Mouse (Mus musculus): ENCODE data around the gene H2-Oa. TPM values are rescaled to one million over a fixed set of nuclear protein-coding genes. Genes with fewer than 3 reads are reported as not detected.

Gene H2-Oa
- polyA plus RNA-seq, 1 experiment: not detected

DNA sequence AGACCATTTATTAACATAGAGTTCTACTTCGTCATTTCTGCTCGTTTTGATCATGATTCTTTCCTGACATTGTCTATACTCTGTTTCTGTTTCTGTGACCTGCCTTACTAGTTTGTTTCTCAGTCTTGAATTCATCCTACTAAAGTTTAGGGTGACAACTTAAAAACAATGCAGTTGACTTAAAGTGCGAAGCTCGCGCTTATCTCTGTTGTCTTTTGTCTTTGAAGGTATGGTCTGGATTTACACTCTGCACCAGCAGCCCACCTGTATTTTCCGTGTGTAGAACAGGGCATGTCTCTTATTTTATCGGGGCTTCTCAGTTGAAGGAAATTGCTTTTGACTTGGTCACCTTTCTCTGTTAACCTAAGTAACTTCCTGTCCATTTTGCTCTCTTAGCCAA, 31.0 kb downstream of the H2-Oa start:
- Histone ChIP-seq H3K4me1 (ENCODE audit: control insufficient read depth, insufficient read depth, insufficient read length, low read length) (peaks cover 17% of the 10 kb centered on the region), H3K4me3 (ENCODE audit: insufficient read depth, low read depth, low read length) (peak overlapping the region; percentile 76), H3K27ac (replicated peaks; ENCODE audit: low read depth, low read length) (peak overlapping the region; percentile 80)

DNA sequence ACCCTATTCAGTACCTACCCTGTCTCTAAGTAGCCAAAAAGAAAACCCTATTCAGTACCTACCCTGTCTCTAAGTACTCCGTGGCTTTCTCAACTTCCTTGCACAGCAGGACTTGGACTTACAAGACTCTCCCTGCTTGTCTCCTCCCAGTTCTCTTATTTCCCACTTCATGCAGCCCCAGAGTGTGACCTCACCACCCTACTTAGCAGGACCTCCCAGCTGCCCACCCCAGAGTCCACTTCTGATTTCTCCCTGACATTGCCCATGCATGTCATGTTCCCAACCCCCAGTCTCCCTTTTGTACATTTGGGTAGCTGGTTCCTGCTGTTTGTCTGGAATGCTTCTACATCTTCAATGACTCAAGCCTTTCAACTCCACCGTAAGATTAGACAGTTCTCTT, 31.4 kb downstream of the H2-Oa start:
- Histone ChIP-seq H3K27ac (replicated peaks; ENCODE audit: low read depth, low read length) (peak overlapping the region; percentile 80), H3K4me1 (ENCODE audit: control insufficient read depth, insufficient read depth, insufficient read length, low read length) (peaks cover 17% of the 10 kb centered on the region), H3K4me3 (ENCODE audit: insufficient read depth, low read depth, low read length) (peak overlapping the region; percentile 76)

DNA sequence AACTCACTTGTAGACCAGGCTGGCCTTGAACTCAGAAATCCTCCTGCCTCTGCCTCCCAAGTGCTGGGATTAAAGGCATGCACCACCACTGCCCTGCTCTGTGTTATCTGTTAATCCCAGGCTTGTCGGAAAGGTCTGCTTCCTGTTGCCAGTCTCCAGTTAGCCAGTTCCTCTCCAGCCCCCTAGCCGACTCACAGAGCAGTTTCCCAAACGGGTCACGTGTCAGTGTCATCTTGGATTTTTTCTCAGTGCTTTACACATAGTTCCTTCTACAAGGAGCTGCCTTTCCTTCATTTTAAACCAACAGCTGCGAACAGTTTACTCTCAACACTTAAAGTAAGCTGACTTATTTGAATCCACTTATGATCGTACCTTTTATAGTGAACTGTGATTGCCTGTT, 32.5 kb downstream of the H2-Oa start:
- no peak overlapping the region for H3K4me3 ChIP-seq (ENCODE audit: insufficient read depth, low read depth, low read length)

GRCm38 (mm10) chr17:34126826-34127420, 34.8 kb downstream of the H2-Oa start:
- Histone ChIP-seq H3K27ac (replicated peaks; ENCODE audit: low read depth, low read length) (peak overlapping the region; percentile 13; the same call in 1 of the 2 replicates), H3K4me3 (ENCODE audit: insufficient read depth, low read depth, low read length) (no peak overlapping the region), H3K4me1 (ENCODE audit: control insufficient read depth, insufficient read depth, insufficient read length, low read length) (peaks cover 32% of the 10 kb centered on the region)

More for the DNA sequence above, 32.5 kb downstream of the H2-Oa start:
- 0 out of 2 replicates have a peak overlapping the region, but pooled peaks have one; percentile 19 for H3K27ac ChIP-seq (replicated peaks; ENCODE audit: low read depth, low read length)
- H3K4me1 ChIP-seq (ENCODE audit: control insufficient read depth, insufficient read depth, insufficient read length, low read length): peaks cover 27% of the 10 kb centered on the region

GRCm38 (mm10) chr17:34127475-34127874, 35.3 kb downstream of the H2-Oa start:
- H3K27ac ChIP-seq (replicated peaks; ENCODE audit: low read depth, low read length): 0 out of 2 replicates have a peak overlapping the region, but pooled peaks have one; percentile 13
- no peak overlapping the region for H3K4me3 ChIP-seq (ENCODE audit: insufficient read depth, low read depth, low read length)
- H3K4me1 ChIP-seq (ENCODE audit: control insufficient read depth, insufficient read depth, insufficient read length, low read length): peaks cover 32% of the 10 kb centered on the region

GRCm38 (mm10) chr17:34128264-34128937, 36.3 kb downstream of the H2-Oa start:
- Histone ChIP-seq H3K27ac (replicated peaks; ENCODE audit: low read depth, low read length) (no peak overlapping the region), H3K4me3 (ENCODE audit: insufficient read depth, low read depth, low read length) (no peak overlapping the region), H3K4me1 (ENCODE audit: control insufficient read depth, insufficient read depth, insufficient read length, low read length) (peaks cover 32% of the 10 kb centered on the region)

DNA sequence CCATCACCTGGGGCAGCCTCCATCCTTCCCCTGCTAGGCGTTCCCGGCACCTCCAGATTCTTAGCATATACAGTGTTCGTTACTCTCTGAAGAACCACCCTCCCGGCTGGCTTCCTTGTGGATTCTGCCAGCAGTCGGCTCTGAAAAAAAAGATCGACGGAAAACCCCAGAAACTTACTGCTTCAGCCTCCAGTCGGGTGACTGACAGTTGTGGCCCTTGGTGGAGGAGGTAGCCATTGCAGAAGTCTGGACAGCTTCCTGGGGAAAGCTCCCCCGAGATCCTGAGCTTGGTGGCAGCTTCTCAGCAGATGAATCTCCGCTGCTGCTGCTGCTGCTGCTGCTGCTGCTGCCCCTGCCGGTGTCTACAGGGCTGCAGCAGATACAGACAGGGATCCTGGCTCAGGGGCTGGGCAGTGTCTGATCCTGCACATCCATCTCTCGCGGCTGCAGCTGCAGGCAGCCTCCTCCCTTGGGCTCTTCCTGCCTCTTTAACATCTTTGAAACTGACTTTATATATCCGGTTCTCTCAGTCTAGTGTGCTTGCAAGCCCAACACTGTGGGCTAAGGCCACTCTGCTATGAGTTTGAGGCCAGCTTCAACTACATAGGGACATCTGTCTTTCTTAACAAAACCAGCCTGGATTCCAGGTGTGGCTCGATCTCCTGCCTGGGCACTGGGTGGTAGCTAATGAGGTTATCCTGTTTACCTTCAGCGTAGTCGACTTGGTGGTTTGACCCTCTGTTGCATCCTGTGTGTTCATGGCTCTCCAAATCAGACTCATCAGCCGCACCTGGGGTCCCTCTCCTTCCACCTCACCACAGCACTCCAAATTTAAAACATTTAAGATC, 37.0 kb downstream of the H2-Oa start:
- Histone ChIP-seq H3K4me1 (ENCODE audit: control insufficient read depth, insufficient read depth, insufficient read length, low read length) (peaks cover 28% of the 10 kb centered on the region), H3K27ac (replicated peaks; ENCODE audit: low read depth, low read length) (no peak overlapping the region), H3K4me3 (ENCODE audit: insufficient read depth, low read depth, low read length) (no peak overlapping the region)

DNA sequence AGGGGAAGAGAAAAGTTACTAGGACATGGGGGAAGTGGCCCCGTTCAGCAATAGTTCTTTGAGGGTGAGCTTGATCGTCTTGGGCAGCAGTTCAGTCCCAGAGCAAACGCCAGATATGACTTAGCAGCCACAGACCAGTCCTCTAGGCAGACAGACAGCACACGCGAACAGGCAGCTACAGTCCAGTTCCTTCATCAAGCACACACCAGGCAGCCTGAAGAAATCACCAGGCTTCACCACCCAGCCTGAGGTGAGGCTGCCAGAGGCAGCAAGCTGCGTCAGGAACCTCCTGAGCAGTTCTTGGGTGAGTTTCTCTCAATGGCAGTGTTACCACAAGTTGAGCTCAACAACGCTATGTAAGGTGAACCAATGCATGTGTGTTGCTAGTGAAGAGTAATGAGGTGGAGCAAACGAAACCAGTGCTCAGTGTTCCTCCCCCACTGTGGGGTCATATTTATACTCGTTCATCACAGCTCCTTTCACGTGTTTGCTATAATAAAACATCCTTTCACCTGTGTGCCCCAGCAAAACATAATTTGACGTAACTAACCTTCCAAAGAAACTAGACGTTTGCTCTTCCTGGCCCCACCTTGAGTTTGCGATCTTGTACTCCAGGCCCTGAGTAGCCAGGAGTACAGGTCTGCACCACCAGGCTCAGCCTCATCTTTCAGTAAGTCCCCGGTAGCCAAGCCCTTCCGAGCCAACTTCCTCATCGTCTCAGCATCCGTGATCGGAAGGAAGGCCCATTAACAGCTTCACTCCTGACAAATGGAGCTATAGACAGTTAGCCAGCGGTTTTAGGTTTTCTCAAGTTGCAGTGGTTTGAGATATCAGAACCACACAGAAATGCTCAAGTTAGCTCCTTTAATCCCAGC, 38.2 kb downstream of the H2-Oa start:
- Histone ChIP-seq H3K4me1 (ENCODE audit: control insufficient read depth, insufficient read depth, insufficient read length, low read length) (peaks cover 28% of the 10 kb centered on the region), H3K4me3 (ENCODE audit: insufficient read depth, low read depth, low read length) (no peak overlapping the region), H3K27ac (replicated peaks; ENCODE audit: low read depth, low read length) (no peak overlapping the region)

DNA sequence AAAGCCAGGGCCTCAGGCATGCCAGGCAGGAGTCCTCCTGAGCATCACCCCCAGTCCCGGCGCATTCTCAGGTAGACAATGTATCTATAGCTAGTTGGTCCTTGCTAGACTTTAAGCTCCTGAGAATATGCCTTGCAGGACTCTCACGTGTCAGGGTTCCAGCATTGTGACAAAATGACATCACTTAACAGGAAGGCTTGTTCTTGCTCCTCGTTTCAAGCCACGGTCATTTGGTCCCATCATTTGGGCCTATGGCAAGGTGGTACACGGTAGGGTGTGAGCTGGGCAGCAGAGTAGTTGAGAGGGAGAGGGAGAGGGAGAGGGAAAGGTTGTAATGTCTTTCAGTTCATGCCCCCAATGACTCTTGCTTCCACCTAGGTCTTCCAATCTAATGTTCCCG, 39.8 kb downstream of the H2-Oa start:
- no peak overlapping the region for H3K4me3 ChIP-seq (ENCODE audit: insufficient read depth, low read depth, low read length)

GRCm38 (mm10) chr17:34133289-34133688, 41.1 kb downstream of the H2-Oa start:
- Histone ChIP-seq H3K27ac (replicated peaks; ENCODE audit: low read depth, low read length) (no peak overlapping the region), H3K4me1 (ENCODE audit: control insufficient read depth, insufficient read depth, insufficient read length, low read length) (peaks cover 15% of the 10 kb centered on the region), H3K4me3 (ENCODE audit: insufficient read depth, low read depth, low read length) (no peak overlapping the region)

More for the DNA sequence above, 39.8 kb downstream of the H2-Oa start:
- Histone ChIP-seq H3K4me1 (ENCODE audit: control insufficient read depth, insufficient read depth, insufficient read length, low read length) (peaks cover 23% of the 10 kb centered on the region), H3K27ac (replicated peaks; ENCODE audit: low read depth, low read length) (no peak overlapping the region)

GRCm38 (mm10) chr17:34134451-34134850, 42.3 kb downstream of the H2-Oa start:
- peaks cover 7% of the 10 kb centered on the region for H3K4me1 ChIP-seq (ENCODE audit: control insufficient read depth, insufficient read depth, insufficient read length, low read length)
- H3K27ac ChIP-seq (replicated peaks; ENCODE audit: low read depth, low read length): no peak overlapping the region
- H3K4me3 ChIP-seq (ENCODE audit: insufficient read depth, low read depth, low read length): no peak overlapping the region

GRCm38 (mm10) chr17:34135297-34136224, 43.4 kb downstream of the H2-Oa start:
- Histone ChIP-seq H3K4me3 (ENCODE audit: insufficient read depth, low read depth, low read length) (peak overlapping the region; percentile 53), H3K4me1 (ENCODE audit: control insufficient read depth, insufficient read depth, insufficient read length, low read length) (no peaks in the 10 kb centered on the region), H3K27ac (replicated peaks; ENCODE audit: low read depth, low read length) (no peak overlapping the region; the same call in 1 of the 2 replicates)

GRCm38 (mm10) chr17:34137601-34138000, 45.5 kb downstream of the H2-Oa start:
- Histone ChIP-seq H3K27ac (replicated peaks; ENCODE audit: low read depth, low read length) (no peak overlapping the region), H3K4me1 (ENCODE audit: control insufficient read depth, insufficient read depth, insufficient read length, low read length) (no peaks in the 10 kb centered on the region), H3K4me3 (ENCODE audit: insufficient read depth, low read depth, low read length) (no peak overlapping the region)

GRCm38 (mm10) chr17:34138655-34139054, 46.5 kb downstream of the H2-Oa start:
- Histone ChIP-seq H3K4me3 (ENCODE audit: insufficient read depth, low read depth, low read length) (no peak overlapping the region), H3K27ac (replicated peaks; ENCODE audit: low read depth, low read length) (no peak overlapping the region), H3K4me1 (ENCODE audit: control insufficient read depth, insufficient read depth, insufficient read length, low read length) (no peaks in the 10 kb centered on the region)

Data from brown adipose tissue, adult 24 weeks (tissue).